Mouse (Mus musculus) neural tube, embryonic 13.5 days (tissue): ENCODE results near the gene D430019H16Rik. TPM values are rescaled to one million over a fixed set of nuclear protein-coding genes. Genes with fewer than 3 reads are reported as not detected.

Source experiments
- polyA plus RNA-seq: library from polyadenylated mRNA; unstranded; fragments of >200 nt; fragmentation: Nextera tagmentation; extraction: Ambion mirVana; gene quantifications from 2 replicates; pipeline ENCODE4 v1.2.1, GENCODE M21; 2015

D430019H16Rik gene
- polyA plus RNA-seq, 1 experiment from 2014 or later, result 11.8 TPM

Other genes starting within 250 kb of the D430019H16Rik start
- gene Tcl1, start 231.1 kb upstream of the D430019H16Rik start, polyA plus RNA-seq, result not detected in 2 replicates
- 10.0 TPM in 2 replicates for gene Tunar, start 120.0 kb upstream of the D430019H16Rik start, polyA plus RNA-seq
- 4.5 and 5.2 TPM in 2 replicates for gene Bdkrb2, start 109.4 kb downstream of the D430019H16Rik start, polyA plus RNA-seq
- not detected in 2 replicates for gene Bdkrb1, start 149.2 kb downstream of the D430019H16Rik start, polyA plus RNA-seq
- 33.3 and 33.4 TPM in 2 replicates for gene Gskip, start 231.0 kb downstream of the D430019H16Rik start, polyA plus RNA-seq
- gene Atg2b, start 231.4 kb downstream of the D430019H16Rik start, polyA plus RNA-seq, result 12.1 and 13.9 TPM in 2 replicates